Mouse (Mus musculus) CH12.LX (cell line): Measurements from ENCODE around the gene Ern1. TPM values are rescaled to one million over a fixed set of nuclear protein-coding genes. Genes with fewer than 3 reads are reported as not detected.

Experiments used
- DNase-seq: peaks from one replicate; pipeline ENCODE4 v3.0.0-alpha.2; 2013; ENCODE audit errors: extremely low read depth
- H3K27ac ChIP-seq: 2 replicates; pipeline ENCODE4 v1.5.1; 2012; ENCODE audit warnings: low read depth, mild to moderate bottlenecking, control low read depth, moderate library complexity; ENCODE audit not compliant: insufficient read depth
- H3K27me3 ChIP-seq: replicated peaks from 2 replicates; pipeline ENCODE3; 2012; ENCODE audit warnings: inconsistent platforms
- H3K36me3 ChIP-seq, 2 experiments: replicated peaks in 1 of 2; 2 replicates each; pipeline versions ENCODE3 to v1.6.1; 2012; ENCODE audit warnings: inconsistent platforms in 1 of 2, low read length in 1 of 2, mild to moderate bottlenecking in 1 of 2, mixed read lengths in 1 of 2, moderate library complexity in 1 of 2; ENCODE audit not compliant: control insufficient read depth in 1 of 2, insufficient read depth in 1 of 2
- H3K4me1 ChIP-seq, 2 experiments: 2 replicates each; pipeline ENCODE4 v1.6.1; 2012; ENCODE audit warnings: inconsistent platforms in 1 of 2, moderate library complexity in 1 of 2; ENCODE audit not compliant: insufficient read depth in 2 of 2, control insufficient read depth in 1 of 2
- H3K4me2 ChIP-seq: 2 replicates; pipeline ENCODE4 v1.6.1; 2012; ENCODE audit warnings: low read depth, mild to moderate bottlenecking, control low read depth; ENCODE audit not compliant: poor library complexity, insufficient read depth, severe bottlenecking
- H3K4me3 ChIP-seq, 3 experiments: fragments of 150-350 bp in 1 of 3; sonication (generic) in 1 of 3; replicated peaks in 1 of 3; 2 replicates each; pipeline versions ENCODE3 to v1.5.1; 2011 to 2012; ENCODE audit warnings: low read depth in 2 of 3, low read length in 2 of 3, mild to moderate bottlenecking in 2 of 3, moderate library complexity in 2 of 3, control low read depth in 1 of 3, improper control_type of control experiment in 1 of 3, inconsistent platforms in 1 of 3, mixed read lengths in 1 of 3; ENCODE audit not compliant: poor library complexity in 1 of 3
- H3K79me2 ChIP-seq: replicated peaks from 2 replicates; pipeline ENCODE4 v1.6.1; 2012; ENCODE audit warnings: mild to moderate bottlenecking, moderate library complexity; ENCODE audit not compliant: control insufficient read depth, poor library complexity, insufficient read depth, severe bottlenecking; ENCODE audit errors: extremely low read depth
- H3K9ac ChIP-seq: 2 replicates; pipeline ENCODE4 v1.6.1; 2012; ENCODE audit warnings: low read depth, mild to moderate bottlenecking, control low read depth, moderate library complexity; ENCODE audit not compliant: insufficient read depth
- H3K9me3 ChIP-seq: replicated peaks from 2 replicates; pipeline ENCODE3; 2012; ENCODE audit warnings: low read length, inconsistent platforms, mixed read lengths
- BHLHE40 ChIP-seq: IDR thresholded peaks from 2 replicates; pipeline ENCODE4 v1.6.1; 2011; ENCODE audit warnings: mild to moderate bottlenecking, low read depth, low read length, improper control_type of control experiment
- CHD1 ChIP-seq: IDR thresholded peaks from 2 replicates; pipeline ENCODE4 v1.6.1; 2012; ENCODE audit warnings: low read depth, low read length, improper control_type of control experiment, inconsistent platforms
- CHD2 ChIP-seq: IDR thresholded peaks from 2 replicates; pipeline ENCODE4 v1.6.1; 2011; ENCODE audit warnings: low read length, improper control_type of control experiment
- E2F4 ChIP-seq: IDR thresholded peaks from 2 replicates; pipeline ENCODE4 v1.6.1; 2011; ENCODE audit warnings: low read depth, low read length, improper control_type of control experiment; ENCODE audit not compliant: insufficient replicate concordance
- ELF1 ChIP-seq: IDR thresholded peaks from 2 replicates; pipeline ENCODE4 v1.6.1; 2014; ENCODE audit warnings: low read depth, mild to moderate bottlenecking, inconsistent platforms, low read length, improper control_type of control experiment
- ETS1 ChIP-seq: conservative IDR thresholded peaks from 2 replicates; pipeline ENCODE4 v1.6.1; 2012; ENCODE audit warnings: low read depth, mild to moderate bottlenecking, inconsistent platforms, low read length, improper control_type of control experiment, moderate library complexity
- GABPA ChIP-seq: IDR thresholded peaks from 2 replicates; pipeline ENCODE4 v1.6.1; 2012; ENCODE audit warnings: low read depth, low read length, improper control_type of control experiment, inconsistent platforms; ENCODE audit not compliant: insufficient replicate concordance
- JUN ChIP-seq: IDR thresholded peaks from 2 replicates; pipeline ENCODE4 v1.6.1; 2011; ENCODE audit warnings: low read depth, mild to moderate bottlenecking, low read length, improper control_type of control experiment, moderate library complexity; ENCODE audit not compliant: insufficient read depth
- KAT2A ChIP-seq: IDR thresholded peaks from 2 replicates; pipeline ENCODE4 v1.6.1; 2012; ENCODE audit warnings: low read length, improper control_type of control experiment, inconsistent platforms; ENCODE audit not compliant: insufficient replicate concordance
- MAFK ChIP-seq: IDR thresholded peaks from 2 replicates; pipeline ENCODE4 v1.6.1; 2011; ENCODE audit warnings: low read length, improper control_type of control experiment; ENCODE audit not compliant: insufficient replicate concordance
- MAX ChIP-seq: IDR thresholded peaks from 2 replicates; pipeline ENCODE4 v1.6.1; 2011; ENCODE audit warnings: low read length, improper control_type of control experiment
- MAZ ChIP-seq: IDR thresholded peaks from 2 replicates; pipeline ENCODE4 v1.6.1; 2012; ENCODE audit warnings: low read depth, mild to moderate bottlenecking, inconsistent platforms, low read length, improper control_type of control experiment, moderate library complexity
- MEF2A ChIP-seq: IDR thresholded peaks from 2 replicates; pipeline ENCODE4 v1.6.1; 2014; ENCODE audit warnings: low read depth, mild to moderate bottlenecking, inconsistent platforms, low read length, improper control_type of control experiment, borderline replicate concordance
- MXI1 ChIP-seq: IDR thresholded peaks from 2 replicates; pipeline ENCODE4 v1.6.1; 2011; ENCODE audit warnings: mild to moderate bottlenecking, low read depth, low read length, improper control_type of control experiment
- MYC ChIP-seq: IDR thresholded peaks from 2 replicates; pipeline ENCODE4 v1.6.1; 2011; ENCODE audit warnings: low read depth, mild to moderate bottlenecking, improper control_type of control experiment, low read length
- NELFE ChIP-seq: IDR thresholded peaks from 2 replicates; pipeline ENCODE4 v1.6.1; 2011; ENCODE audit warnings: low read depth, low read length, improper control_type of control experiment
- NRF1 ChIP-seq: IDR thresholded peaks from 2 replicates; pipeline ENCODE4 v1.6.1; 2014; ENCODE audit warnings: low read depth, mild to moderate bottlenecking, inconsistent platforms, low read length, improper control_type of control experiment, moderate library complexity
- PAX5 ChIP-seq: IDR thresholded peaks from 2 replicates; pipeline ENCODE4 v1.6.1; 2012; ENCODE audit warnings: low read length, inconsistent platforms, mixed read lengths
- POLR2A ChIP-seq: IDR thresholded peaks from 2 replicates; pipeline ENCODE4 v1.6.1; 2011; ENCODE audit warnings: low read depth, mild to moderate bottlenecking, improper control_type of control experiment, low read length
- POLR2AphosphoS2 ChIP-seq: IDR thresholded peaks from 2 replicates; pipeline ENCODE4 v1.6.1; 2011; ENCODE audit warnings: low read depth, low read length, improper control_type of control experiment
- RAD21 ChIP-seq: IDR thresholded peaks from 2 replicates; pipeline ENCODE4 v1.6.1; 2011; ENCODE audit warnings: low read depth, mild to moderate bottlenecking, low read length, improper control_type of control experiment, moderate library complexity
- RCOR1 ChIP-seq: conservative IDR thresholded peaks from 2 replicates; pipeline ENCODE4 v1.6.1; 2012; ENCODE audit warnings: low read depth, mild to moderate bottlenecking, inconsistent platforms, low read length, improper control_type of control experiment
- SIN3A ChIP-seq: IDR thresholded peaks from 2 replicates; pipeline ENCODE4 v1.6.1; 2012; ENCODE audit warnings: low read length, improper control_type of control experiment, inconsistent platforms
- SMC3 ChIP-seq: IDR thresholded peaks from 2 replicates; pipeline ENCODE4 v1.6.1; 2011; ENCODE audit warnings: low read depth, low read length, improper control_type of control experiment
- TCF12 ChIP-seq: IDR thresholded peaks from 2 replicates; pipeline ENCODE4 v1.6.1; 2014; ENCODE audit warnings: low read depth, mild to moderate bottlenecking, inconsistent platforms, low read length, improper control_type of control experiment
- UBTF ChIP-seq: IDR thresholded peaks from 2 replicates; pipeline ENCODE4 v1.6.1; 2012; ENCODE audit warnings: low read depth, mild to moderate bottlenecking, inconsistent platforms, low read length, improper control_type of control experiment, moderate library complexity
- USF1 ChIP-seq: IDR thresholded peaks from 2 replicates; pipeline ENCODE4 v1.6.1; 2014; ENCODE audit warnings: low read depth, mild to moderate bottlenecking, inconsistent platforms, low read length, improper control_type of control experiment
- ZMIZ1 ChIP-seq: IDR thresholded peaks from 2 replicates; pipeline ENCODE4 v1.6.1; 2012; ENCODE audit warnings: low read depth, mild to moderate bottlenecking, inconsistent platforms, low read length, improper control_type of control experiment
- ZNF384 ChIP-seq: IDR thresholded peaks from 2 replicates; pipeline ENCODE4 v1.6.1; 2012; ENCODE audit warnings: low read depth, low read length, improper control_type of control experiment, inconsistent platforms
- dilution Hi-C: fragments of 300-500 bp; cut with MboI; formaldehyde crosslinking; loops from 2 replicates; pipeline ENCODE4 v1.14.3; 2020; ENCODE audit warnings: low sequenced_read_pairs; ENCODE audit not compliant: extremely low pct_unique_long_range_greater_than_20kb, extremely low pct_ligation_motif_present
- in situ Hi-C: fragments of 300-500 bp; cut with MboI; formaldehyde crosslinking; loops from 3 replicates; pipeline ENCODE4 v1.14.3; 2019; ENCODE audit warnings: low sequenced_read_pairs, low pct_ligation_motif_present, low pct_unique_long_range_greater_than_20kb, mixed read lengths
- polyA plus RNA-seq: library from polyadenylated mRNA; unstranded; fragments of >175 nt; gene quantifications from 2 replicates; pipeline ENCODE4 v1.2.1, GENCODE M21; 2012; ENCODE audit warnings: low read depth; ENCODE audit not compliant: insufficient read length
- total RNA-seq, 2 experiments: library from RNA; depleted of rRNA; stranded (reverse); fragments of 300-350 nt in 1 of 2; fragments of >200 nt in 1 of 2; gene quantifications; 2 replicates each; pipeline ENCODE4 v1.2.3; 2012 to 2014

The Ern1 gene
- total and polyA plus RNA-seq, 3 experiments = 3.0 to 21.7 (median 7.7) TPM

DNA sequence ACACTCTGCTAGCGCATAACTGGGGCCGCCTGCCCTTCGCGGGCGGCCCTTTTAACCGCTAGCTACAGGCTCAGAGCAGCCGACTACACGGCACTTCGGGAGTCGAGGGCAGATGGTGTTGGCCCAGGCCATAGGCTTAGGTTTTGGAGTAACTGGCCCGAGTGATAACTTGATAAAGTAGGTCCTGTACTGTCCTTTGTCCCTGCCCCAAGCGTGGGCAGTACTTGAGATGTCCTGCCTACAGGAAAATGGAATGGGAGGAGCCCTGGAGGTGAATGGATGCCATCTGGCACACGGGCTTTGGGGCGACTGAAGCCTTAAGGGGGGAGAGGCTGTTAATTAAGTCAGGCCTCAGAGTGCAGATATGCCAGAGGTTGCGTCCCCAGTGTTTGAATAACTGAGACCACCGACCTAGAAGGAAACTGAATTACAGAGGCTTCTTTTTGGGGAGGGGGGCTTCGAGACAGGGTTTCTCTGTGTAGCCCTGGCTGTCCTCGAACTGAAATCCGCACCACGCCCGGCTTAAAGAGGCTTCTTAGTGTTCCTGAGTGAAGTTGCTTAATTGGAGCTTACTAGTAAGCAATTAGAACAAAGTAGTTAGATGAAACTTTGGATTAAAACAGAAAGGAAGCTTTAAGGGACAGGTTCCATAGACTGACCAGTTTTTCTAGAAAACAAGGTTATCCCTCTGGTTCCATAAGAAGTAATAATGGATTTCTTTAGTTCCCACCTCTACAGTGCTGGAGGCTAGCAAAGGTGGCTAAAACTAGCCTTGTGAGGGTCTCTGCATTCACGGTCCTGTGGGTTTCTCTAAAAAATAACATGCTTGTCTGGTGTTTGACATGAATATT is 13.9 kb upstream of the Ern1 start:
- peak; percentile 63 for DNase-seq

DNA sequence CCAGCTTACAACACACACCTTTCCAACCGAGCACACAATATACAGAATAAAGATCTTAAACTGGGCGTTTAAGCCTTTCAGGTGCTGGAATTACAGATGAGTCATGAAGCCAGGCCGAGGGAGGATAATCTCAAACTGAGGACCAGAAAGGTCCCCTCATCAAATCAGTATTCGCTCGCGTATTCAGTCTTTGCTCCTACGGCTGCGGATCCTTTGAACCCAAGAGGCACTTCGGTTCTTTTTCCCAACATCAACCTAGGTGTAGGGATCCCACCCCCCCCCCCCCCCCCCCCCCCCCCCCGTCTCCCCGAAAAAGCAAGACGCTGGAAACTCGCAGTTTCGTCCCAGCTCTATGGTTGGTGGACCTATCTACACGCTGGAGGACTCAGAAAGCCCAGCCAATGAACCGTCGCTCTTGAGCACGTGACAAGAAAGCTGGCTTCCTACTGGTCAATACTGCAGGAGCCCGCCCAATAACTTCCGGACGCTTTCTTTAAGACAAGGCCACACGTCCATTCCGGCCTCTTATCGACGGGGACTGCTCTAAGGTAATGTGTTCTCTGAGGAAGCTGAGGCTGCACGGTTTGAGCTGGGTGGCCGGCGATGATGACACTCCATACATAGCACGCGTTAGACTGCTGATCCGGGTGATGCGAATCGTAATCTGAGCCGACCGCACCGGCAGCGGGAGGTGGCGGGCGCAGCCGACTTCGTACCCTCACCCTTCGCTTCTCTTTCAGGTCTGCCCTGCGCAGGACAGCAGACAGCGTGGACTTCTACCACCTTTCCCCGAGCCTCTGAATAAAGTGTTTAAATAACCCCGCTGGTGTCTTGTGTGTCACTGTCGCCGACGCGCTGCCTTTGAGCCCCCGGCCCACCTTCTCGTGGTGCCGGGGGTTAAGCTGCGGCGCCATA is 13.0 kb upstream of the Ern1 start:
- dilution Hi-C loops = no loop called here
- H3K4me3 ChIP-seq = peak overlapping the region; percentile 68 to 83 (median 78)
- peak overlapping the region; percentile 99 for H3K9ac ChIP-seq
- no peaks in the 10 kb centered on the region for H3K9me3 ChIP-seq
- in situ Hi-C loops = loop anchor here (10.0 kb wide), 1 partner anchor 254 kb away; the partner anchor contains the start of genes Milr1 and Pecam1
- peak overlapping the region; percentile 85 for H3K27ac ChIP-seq
- peak; percentile 99 for DNase-seq
- H3K4me2 ChIP-seq = peak overlapping the region; percentile 97
- H3K4me1 ChIP-seq = peaks cover 12 to 43% of the 10 kb centered on the region in 2 experiments
- H3K36me3 ChIP-seq = peaks cover 0 to 6% of the 10 kb centered on the region in 2 experiments
- no peaks in the 10 kb centered on the region for H3K27me3 ChIP-seq
- no peaks in the 10 kb centered on the region for H3K79me2 ChIP-seq
- TF ChIP-seq ZNF384 (no peak; the same call in 1 of the 2 replicates), SIN3A (peak; percentile 77), MEF2A (peak; percentile 89), ZMIZ1 (peak; percentile 100), E2F4 (peak; percentile 53; the same call in 1 of the 2 replicates), MAZ (peak; percentile 91), NRF1 (peak; percentile 64), PAX5 (no peak), POLR2AphosphoS2 (peak; percentile 97), BHLHE40 (peak; percentile 81), ETS1 (peak; percentile 54), POLR2A (peak; percentile 100), NELFE (peak; percentile 100), MXI1 (no peak; the same call in 1 of the 2 replicates), JUN (no peak)

More for the DNA sequence above, 13.9 kb upstream of the Ern1 start:
- Histone ChIP-seq H3K4me2 (peak overlapping the region; percentile 69), H3K27me3 (no peaks in the 10 kb centered on the region), H3K79me2 (no peaks in the 10 kb centered on the region), H3K27ac (peak overlapping the region; percentile 85), H3K4me1 (peaks cover 12 to 43% of the 10 kb centered on the region in 2 experiments), H3K36me3 (peaks cover 0 to 6% of the 10 kb centered on the region in 2 experiments), H3K4me3 (peak overlapping the region; percentile 68 to 83 (median 78)), H3K9ac (peak overlapping the region; percentile 98), H3K9me3 (no peaks in the 10 kb centered on the region)
- TF ChIP-seq BHLHE40 (0 out of 2 replicates have a peak, but pooled peaks have one; percentile 13), RAD21 (no peak), JUN (no peak), KAT2A (0 out of 2 replicates have a peak, but pooled peaks have one; percentile 58), MXI1 (peak; percentile 66; the same call in 1 of the 2 replicates), ETS1 (peak; percentile 9; the same call in 1 of the 2 replicates), ELF1 (0 out of 2 replicates have a peak, but pooled peaks have one; percentile 46), NELFE (peak; percentile 55; the same call in 1 of the 2 replicates), USF1 (no peak), GABPA (no peak), E2F4 (no peak), NRF1 (no peak), POLR2AphosphoS2 (peak; percentile 98), SIN3A (peak; percentile 62), SMC3 (no peak; the same call in 1 of the 2 replicates), MEF2A (0 out of 2 replicates have a peak, but pooled peaks have one; percentile 11), CHD1 (no peak; the same call in none of the 2 replicates), MAX (peak; percentile 64; the same call in 1 of the 2 replicates), MAZ (peak; percentile 77), UBTF (0 out of 2 replicates have a peak, but pooled peaks have one; percentile 53), MAFK (no peak), RCOR1 (peak; percentile 33; the same call in 1 of the 2 replicates), TCF12 (peak; percentile 45; the same call in 1 of the 2 replicates), ZMIZ1 (peak; percentile 94), MYC (peak; percentile 80; the same call in 1 of the 2 replicates), POLR2A (peak; percentile 68), CHD2 (peak; percentile 76), ZNF384 (no peak)
- dilution Hi-C loops (no loop called here), in situ Hi-C loops (loop anchor here (10.0 kb wide), 1 partner anchor 253 kb away; the partner anchor contains the start of genes Milr1 and Pecam1)
